Mouse (Mus musculus) Patski (cell line): ENCODE measurements around the gene Ptpn1. TPM values are rescaled to one million over a fixed set of nuclear protein-coding genes. Genes with fewer than 3 reads are reported as not detected.

Source experiments
- ATAC-seq: fragments of 100-300 bp; one replicate; pipeline ENCODE4 v1.8.0; 2021
- CTCF ChIA-PET: fragments of 350-600 bp; sonication (Branson Sonifier 250); formaldehyde crosslinking; loops from one replicate; lab custom pipeline; 2022; ENCODE audit warnings: inconsistent platforms; lab: Charles Lee
- POLR2A ChIA-PET: fragments of 350-600 bp; sonication (Branson Sonifier 250); formaldehyde crosslinking; loops from one replicate; lab custom pipeline; 2022; ENCODE audit warnings: antibody characterized with exemption, inconsistent platforms; lab: Charles Lee
- DNase-seq: peaks from one replicate; pipeline ENCODE4 v3.0.0-alpha.2; 2011; ENCODE audit warnings: low read depth, low spot score
- H3K27me3 ChIP-seq: fragments of 371-371 bp; one replicate; pipeline ENCODE4 v1.5.1; 2021
- CTCF ChIP-seq: fragments of 100-300 bp; IDR thresholded peaks from one replicate; pipeline ENCODE4 v1.5.1; 2021
- in situ Hi-C: fragments of 300-500 bp; cut with MboI; formaldehyde crosslinking; loops from 3 replicates; pipeline ENCODE4 v1.11.1; 2018; ENCODE audit warnings: low pct_unique_long_range_greater_than_20kb, mixed read lengths
- polyA plus RNA-seq: library from polyadenylated mRNA; unstranded; gene quantifications from one replicate; pipeline ENCODE4 v1.2.3, GENCODE M21; 2021

The Ptpn1 gene
- polyA plus RNA-seq, 1 experiment from 2014 or later: 49.2 TPM

DNA sequence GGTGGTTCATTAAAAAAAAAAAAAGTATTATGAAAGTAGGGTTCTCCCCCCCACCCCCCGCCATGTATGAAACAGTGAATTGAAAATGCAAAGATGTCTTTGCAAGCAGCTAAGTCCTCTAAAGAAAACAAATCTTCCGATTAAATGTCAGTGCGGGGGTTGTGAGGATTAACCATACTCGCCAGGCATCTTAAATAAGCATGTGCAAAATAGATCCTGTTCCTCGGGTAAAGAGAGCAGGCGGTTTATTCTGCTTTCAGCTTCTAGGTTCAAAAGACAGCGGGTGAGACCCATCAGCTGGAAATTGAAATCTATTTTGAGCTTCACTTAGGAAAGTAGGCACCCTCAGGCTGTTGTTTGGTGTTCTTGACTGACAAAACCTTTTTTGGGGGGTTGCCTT is 1.5 kb downstream of the Ptpn1 start:
- DNase-seq (no peak), ATAC-seq (no peak)
- CTCF ChIA-PET: interaction anchor here (1.0 to 1.5 kb wide), 2 partner anchors 8 to 10 kb away, joined by 3 read pairs; no protein-coding TSS in a partner anchor
- POLR2A ChIA-PET: interaction anchor here (0.8 to 1.0 kb wide), 2 partner anchors 18 to 51 kb away, joined by 3 to 9 read pairs; no protein-coding TSS in a partner anchor
- in situ Hi-C loops: no loop called here
- no peaks in the 10 kb centered on the region for H3K27me3 ChIP-seq
- no peak for TF ChIP-seq CTCF

GRCm38 (mm10) chr2:167935956-167936355 is 4.1 kb downstream of the Ptpn1 start:
- no peak for ATAC-seq
- DNase-seq: no peak
- no peak for TF ChIP-seq CTCF
- H3K27me3 ChIP-seq: no peaks in the 10 kb centered on the region
- in situ Hi-C loops: no loop called here
- CTCF ChIA-PET: interaction anchor here (1.0 to 1.6 kb wide), 2 partner anchors 8 to 14 kb away, joined by 3 to 4 read pairs; no protein-coding TSS in a partner anchor
- POLR2A ChIA-PET: interaction anchor here (0.7 to 1.7 kb wide), 2 partner anchors 13 to 25 kb away, joined by 3 to 4 read pairs; no protein-coding TSS in a partner anchor

DNA sequence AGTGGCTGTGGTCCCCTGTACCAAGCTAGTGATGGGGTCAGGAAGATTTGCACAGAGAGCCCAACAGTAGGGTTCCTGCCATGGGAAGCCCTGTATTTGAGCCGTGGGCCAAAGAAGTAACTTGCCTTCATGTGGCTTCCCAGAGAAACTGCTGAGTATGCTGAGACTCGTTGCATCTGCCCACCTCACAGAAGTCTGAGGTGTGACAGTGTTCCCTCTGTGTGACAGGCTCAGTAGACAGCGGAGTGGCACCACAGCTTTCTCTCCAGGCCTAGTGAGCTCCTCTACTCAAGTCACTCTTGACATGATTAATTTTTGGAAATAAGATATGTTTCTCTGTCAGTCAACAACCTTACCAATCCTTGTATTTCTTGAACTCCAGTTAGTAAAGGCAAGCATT is 6.9 kb downstream of the Ptpn1 start:
- POLR2A ChIA-PET: interaction anchor here (0.6 to 2.8 kb wide), 2 partner anchors 9 to 11 kb away, joined by 6 to 13 read pairs; no protein-coding TSS in a partner anchor
- CTCF ChIA-PET: interaction anchor here (0.7 to 2.4 kb wide), 5 partner anchors 11 to 71 kb away, joined by 3 to 7 read pairs (median 3); partner anchors contain the start of gene Ripor3
- TF ChIP-seq CTCF: no peak
- no peaks in the 10 kb centered on the region for H3K27me3 ChIP-seq
- in situ Hi-C loops: no loop called here
- no peak for DNase-seq
- ATAC-seq: no peak

DNA sequence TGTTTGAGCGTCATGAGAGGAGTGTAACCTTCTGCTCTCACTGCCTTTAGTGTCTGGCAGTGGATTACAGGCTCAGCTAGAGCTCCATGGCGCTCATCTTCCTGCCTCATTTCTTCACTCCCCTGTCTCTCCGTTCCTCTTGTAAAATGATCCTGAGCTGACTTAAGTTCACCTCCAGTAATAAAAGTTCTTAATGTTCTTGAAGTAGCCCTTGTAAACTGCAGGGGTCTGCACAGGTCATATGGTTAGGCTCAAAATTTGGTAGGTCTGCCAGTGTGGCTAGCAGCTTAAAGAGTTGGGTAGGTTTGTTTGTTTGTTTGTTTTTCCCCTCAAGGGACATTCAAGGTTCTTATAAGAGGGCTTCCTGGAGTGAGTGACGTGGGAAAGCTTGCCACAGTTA is 7.3 kb downstream of the Ptpn1 start:
- POLR2A ChIA-PET: interaction anchor here (2.8 kb wide), 1 partner anchor 10 kb away, joined by 13 read pairs; no protein-coding TSS in a partner anchor
- ATAC-seq (no peak), DNase-seq (no peak)
- in situ Hi-C loops: no loop called here
- H3K27me3 ChIP-seq: no peaks in the 10 kb centered on the region
- TF ChIP-seq CTCF: no peak
- CTCF ChIA-PET: interaction anchor here (0.7 to 2.4 kb wide), 5 partner anchors 10 to 71 kb away, joined by 3 to 7 read pairs (median 3); partner anchors contain the start of gene Ripor3

DNA sequence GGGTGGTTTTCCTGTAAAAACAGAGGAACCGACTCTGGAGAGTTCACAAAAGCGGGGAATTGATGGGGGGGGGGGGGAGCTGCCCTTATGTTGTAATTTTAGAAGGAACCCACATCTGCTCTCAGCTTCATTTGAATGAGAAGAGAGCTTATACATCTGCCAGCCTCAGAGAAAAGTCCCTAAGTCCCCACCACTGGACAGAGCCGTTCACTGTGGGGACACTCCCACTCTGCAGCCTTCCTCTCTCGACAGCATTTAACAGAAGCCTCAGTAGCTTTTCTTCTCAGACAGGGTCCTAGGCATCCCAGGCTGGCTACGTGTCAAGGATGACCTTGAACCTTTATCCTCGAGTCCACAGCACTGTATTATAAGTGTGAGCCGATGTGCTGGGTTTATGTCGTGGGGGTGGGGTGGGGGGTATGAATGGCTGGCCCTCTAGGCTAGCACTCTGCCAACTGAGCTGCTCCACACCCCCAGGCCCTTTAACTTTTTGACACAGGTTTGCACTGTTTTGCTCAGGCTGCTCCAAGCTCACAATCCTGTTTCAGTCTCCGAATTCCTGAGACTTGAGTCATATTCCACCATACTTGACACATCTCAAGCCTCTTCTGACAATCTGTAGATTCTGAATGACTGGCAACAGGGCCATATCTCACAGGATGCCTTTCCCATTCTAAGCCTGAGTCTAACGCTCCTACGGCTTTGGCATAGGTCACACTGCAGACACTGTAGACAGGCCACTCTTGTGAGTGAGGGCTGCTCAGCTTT is 8.0 kb downstream of the Ptpn1 start:
- DNase-seq (no peak), ATAC-seq (no peak)
- TF ChIP-seq CTCF: no peak
- ChIA-PET CTCF (interaction anchor here (0.7 to 2.4 kb wide), 5 partner anchors 9 to 70 kb away, joined by 3 to 7 read pairs (median 3); partner anchors contain the start of gene Ripor3), POLR2A (interaction anchor here (2.8 kb wide), 1 partner anchor 10 kb away, joined by 13 read pairs; no protein-coding TSS in a partner anchor)
- no peaks in the 10 kb centered on the region for H3K27me3 ChIP-seq
- in situ Hi-C loops: no loop called here

- in situ Hi-C loops: no loop called here
- ChIA-PET CTCF (interaction anchor here (1.2 to 2.6 kb wide), 3 partner anchors 9 to 69 kb away, joined by 3 to 7 read pairs (median 5); partner anchors contain the start of gene Ripor3), POLR2A (interaction anchor here (2.8 kb wide), 1 partner anchor 9 kb away, joined by 13 read pairs; no protein-coding TSS in a partner anchor)
- H3K27me3 ChIP-seq: no peaks in the 10 kb centered on the region
- no peak for TF ChIP-seq CTCF
- ATAC-seq: no peak
- DNase-seq: no peak
These were observed 8.8 kb downstream of the Ptpn1 start for GRCm38 (mm10) chr2:167940636-167941035.

- TF ChIP-seq CTCF: no peak
- ChIA-PET CTCF (interaction anchor here (0.7 to 2.6 kb wide), 3 partner anchors 8 to 69 kb away, joined by 3 to 6 read pairs (median 5); partner anchors contain the start of gene Ripor3), POLR2A (interaction anchor here (2.8 kb wide), 1 partner anchor 8 kb away, joined by 13 read pairs; no protein-coding TSS in a partner anchor)
- no peak for ATAC-seq
- no peaks in the 10 kb centered on the region for H3K27me3 ChIP-seq
- in situ Hi-C loops: no loop called here
- no peak for DNase-seq
These were observed 9.5 kb downstream of the Ptpn1 start for GRCm38 (mm10) chr2:167941320-167941719.

DNA sequence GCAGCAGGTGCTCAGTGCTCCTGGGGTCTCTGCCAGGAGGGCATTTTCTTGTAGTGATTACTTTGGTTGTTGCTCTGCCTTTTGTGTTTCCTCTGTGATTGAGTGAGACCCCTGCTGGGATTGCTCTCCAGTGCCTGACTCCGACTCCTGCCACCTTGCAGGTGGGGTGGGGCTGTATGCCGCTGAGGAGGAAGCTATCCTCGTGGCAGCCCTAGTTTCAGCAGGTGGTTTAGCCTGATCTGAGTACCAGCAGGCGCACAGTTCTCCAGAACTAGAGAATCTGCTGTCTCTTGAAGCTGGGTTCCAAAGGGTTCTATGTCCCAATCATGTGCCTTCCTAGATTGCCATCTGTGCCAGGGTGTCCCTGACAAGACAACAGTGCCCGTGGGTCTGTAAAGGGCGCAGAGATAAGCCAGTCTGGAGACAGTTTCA is 9.9 kb downstream of the Ptpn1 start:
- ATAC-seq (no peak), DNase-seq (no peak)
- no peak for TF ChIP-seq CTCF
- ChIA-PET POLR2A (no interaction called here), CTCF (interaction anchor here (0.7 to 2.6 kb wide), 3 partner anchors 9 to 68 kb away, joined by 3 to 6 read pairs (median 5); partner anchors contain the start of gene Ripor3)
- in situ Hi-C loops: no loop called here
- no peaks in the 10 kb centered on the region for H3K27me3 ChIP-seq

DNA sequence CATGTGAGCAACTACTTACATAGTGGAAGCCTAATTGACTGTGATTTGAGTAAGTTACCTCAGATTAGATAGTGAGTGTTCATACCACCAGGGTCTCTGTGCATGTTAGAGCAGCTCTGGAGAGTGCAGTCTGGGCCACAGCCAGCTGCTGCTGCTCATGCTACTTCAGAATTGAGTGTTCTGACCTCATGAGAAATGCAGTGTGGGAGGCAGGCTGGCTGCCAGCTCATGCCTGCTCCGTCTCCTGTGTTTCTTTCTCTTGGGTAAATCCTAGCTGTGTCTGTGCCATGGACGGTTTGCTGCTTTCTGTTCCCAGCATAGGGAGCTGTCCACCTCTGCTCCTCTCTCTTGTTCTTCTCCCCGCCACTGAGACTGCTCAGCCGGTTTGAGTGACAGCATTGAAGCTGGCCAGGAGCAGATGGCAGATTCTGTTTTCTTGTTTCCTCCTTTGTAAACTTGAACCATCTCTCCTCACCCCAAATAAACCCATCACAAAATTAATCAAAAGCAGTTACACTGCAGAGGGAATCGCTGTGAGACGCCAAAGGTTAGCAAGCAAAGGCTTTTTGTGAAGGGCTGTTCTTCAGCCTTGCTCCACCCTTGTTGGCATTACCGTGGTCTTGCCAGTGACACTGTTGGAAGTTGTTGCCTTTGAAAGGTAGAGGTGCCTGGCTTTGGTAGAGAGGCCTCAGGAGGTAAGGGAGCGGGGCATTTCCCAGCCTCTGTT is 10.5 kb downstream of the Ptpn1 start:
- CTCF ChIA-PET: interaction anchor here (0.7 to 2.6 kb wide), 4 partner anchors 9 to 68 kb away, joined by 3 to 6 read pairs (median 4); partner anchors contain the start of gene Ripor3
- no peak for DNase-seq
- peak; percentile 53 for ATAC-seq
- no peaks in the 10 kb centered on the region for H3K27me3 ChIP-seq
- POLR2A ChIA-PET: no interaction called here
- in situ Hi-C loops: no loop called here
- no peak for TF ChIP-seq CTCF
